Mouse (Mus musculus) bone marrow macrophage, adult 2 months (primary cell): ENCODE measurements around the gene Ccdc124. TPM values are rescaled to one million over a fixed set of nuclear protein-coding genes. Genes with fewer than 3 reads are reported as not detected.

Experiments used
- H3K27ac ChIP-seq: 2 replicates; pipeline ENCODE4 v1.5.1; 2012; ENCODE audit warnings: low read depth, low read length; ENCODE audit not compliant: insufficient read depth
- H3K4me1 ChIP-seq: 2 replicates; pipeline ENCODE4 v1.6.1; 2012; ENCODE audit warnings: low read length; ENCODE audit not compliant: control insufficient read depth, insufficient read depth
- H3K4me3 ChIP-seq: 2 replicates; pipeline ENCODE4 v1.5.1; 2012; ENCODE audit warnings: mild to moderate bottlenecking, low read length, moderate library complexity; ENCODE audit not compliant: insufficient read depth
- CTCF ChIP-seq: IDR thresholded peaks from 2 replicates; pipeline ENCODE4 v1.5.1; 2012; ENCODE audit warnings: low read depth, mild to moderate bottlenecking, low read length, moderate library complexity
- POLR2A ChIP-seq: IDR thresholded peaks from 2 replicates; pipeline ENCODE4 v1.6.1; 2012; ENCODE audit warnings: mild to moderate bottlenecking, low read depth, low read length, borderline replicate concordance
- polyA plus RNA-seq: library from polyadenylated mRNA; stranded (reverse); fragments of >200 nt; gene quantifications from 2 replicates; pipeline ENCODE4 v1.2.4, GENCODE M21; 2012; ENCODE audit not compliant: missing spikeins, insufficient read depth, insufficient read length

Gene Ccdc124
- polyA plus RNA-seq, 1 experiment, result 35.6 TPM

GRCm38 (mm10) chr8:70904532-70904931 is 30.8 kb upstream of the Ccdc124 start:
- Histone ChIP-seq H3K4me1 (peaks cover 54% of the 10 kb centered on the region), H3K27ac (peak overlapping the region; percentile 92), H3K4me3 (no peak overlapping the region)
- TF ChIP-seq POLR2A (no peak), CTCF (no peak)

DNA sequence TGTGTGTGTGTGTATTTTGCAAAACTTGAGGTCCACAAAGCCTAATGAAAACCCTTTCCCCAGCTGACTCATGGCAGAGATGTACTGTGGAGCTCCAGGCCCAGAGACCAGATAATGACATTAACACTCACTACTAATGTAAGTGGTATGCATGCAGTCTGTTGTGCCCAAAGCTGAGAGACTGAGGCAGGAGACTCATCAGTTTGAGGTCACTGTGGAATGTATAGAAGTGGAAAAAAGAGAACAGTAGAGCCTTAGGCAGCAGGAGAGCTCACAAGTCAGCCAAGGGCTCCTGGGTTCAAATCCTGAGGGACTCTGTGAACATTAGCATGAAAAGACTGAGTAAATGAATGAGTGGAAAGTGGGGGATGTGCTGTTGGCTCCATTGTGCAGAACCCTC is 29.8 kb upstream of the Ccdc124 start:
- Histone ChIP-seq H3K27ac (peak overlapping the region; percentile 70), H3K4me1 (peaks cover 58% of the 10 kb centered on the region), H3K4me3 (no peak overlapping the region)
- TF ChIP-seq CTCF (no peak), POLR2A (no peak)

DNA sequence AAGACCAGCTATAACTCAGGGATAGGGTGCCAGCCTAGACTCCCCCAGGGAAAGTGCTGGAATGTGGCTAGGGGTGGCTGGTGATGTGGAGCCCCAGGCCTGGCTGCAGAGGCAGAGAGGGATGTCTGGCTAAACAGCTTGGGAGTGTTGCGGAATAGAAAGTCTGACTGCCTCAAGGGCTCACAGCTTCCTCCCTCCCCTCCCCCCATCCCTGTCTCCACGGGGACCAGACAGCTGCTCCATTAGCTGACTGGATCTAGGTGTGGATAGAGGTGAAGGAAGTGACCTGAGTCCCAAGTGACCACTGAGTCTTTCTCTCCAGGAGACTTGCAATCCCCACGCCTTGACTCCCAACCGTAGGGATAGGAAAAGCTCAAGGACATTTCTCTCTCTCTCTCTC is 29.4 kb upstream of the Ccdc124 start:
- peak overlapping the region; percentile 70 for H3K27ac ChIP-seq
- H3K4me3 ChIP-seq, result no peak overlapping the region
- TF ChIP-seq POLR2A (no peak), CTCF (no peak)
- H3K4me1 ChIP-seq, result peaks cover 60% of the 10 kb centered on the region

GRCm38 (mm10) chr8:70902211-70902610 is 28.5 kb upstream of the Ccdc124 start:
- Histone ChIP-seq H3K27ac (no peak overlapping the region), H3K4me3 (no peak overlapping the region), H3K4me1 (peaks cover 55% of the 10 kb centered on the region)
- no peak for TF ChIP-seq POLR2A
- TF ChIP-seq CTCF, result no peak

DNA sequence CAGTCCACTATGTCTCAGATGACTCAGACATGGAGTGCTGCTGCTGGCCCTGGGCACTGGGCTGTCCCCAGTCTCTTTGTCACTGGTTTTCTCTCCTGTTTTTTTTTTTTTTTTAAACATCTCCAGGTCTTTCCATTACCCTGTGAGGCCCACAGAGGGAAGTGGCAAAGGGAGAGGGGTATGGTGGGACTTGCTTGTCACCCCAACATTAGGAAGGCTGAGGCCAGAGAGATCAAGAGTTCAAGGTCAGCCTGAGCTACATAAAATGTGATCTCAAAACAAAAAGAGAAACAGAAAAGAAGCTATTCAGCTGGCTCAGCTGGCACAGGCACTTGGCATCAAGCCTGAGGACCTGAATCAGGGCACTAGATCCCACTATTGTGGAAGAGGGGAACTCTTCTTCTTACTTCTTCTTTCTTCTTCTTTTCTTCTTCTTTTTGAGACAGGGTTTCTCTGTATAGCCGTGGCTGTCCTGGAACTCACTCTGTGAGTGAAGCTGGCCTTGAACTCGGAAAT is 27.2 kb upstream of the Ccdc124 start:
- no peak for TF ChIP-seq CTCF
- no peak for TF ChIP-seq POLR2A
- Histone ChIP-seq H3K27ac (peak overlapping the region; percentile 66), H3K4me1 (peaks cover 52% of the 10 kb centered on the region), H3K4me3 (no peak overlapping the region)

- H3K4me1 ChIP-seq, result peaks cover 43% of the 10 kb centered on the region
- no peak overlapping the region for H3K27ac ChIP-seq
- TF ChIP-seq POLR2A (no peak), CTCF (no peak)
- no peak overlapping the region for H3K4me3 ChIP-seq
Observed at GRCm38 (mm10) chr8:70899226-70899625, 25.5 kb upstream of the Ccdc124 start.

DNA sequence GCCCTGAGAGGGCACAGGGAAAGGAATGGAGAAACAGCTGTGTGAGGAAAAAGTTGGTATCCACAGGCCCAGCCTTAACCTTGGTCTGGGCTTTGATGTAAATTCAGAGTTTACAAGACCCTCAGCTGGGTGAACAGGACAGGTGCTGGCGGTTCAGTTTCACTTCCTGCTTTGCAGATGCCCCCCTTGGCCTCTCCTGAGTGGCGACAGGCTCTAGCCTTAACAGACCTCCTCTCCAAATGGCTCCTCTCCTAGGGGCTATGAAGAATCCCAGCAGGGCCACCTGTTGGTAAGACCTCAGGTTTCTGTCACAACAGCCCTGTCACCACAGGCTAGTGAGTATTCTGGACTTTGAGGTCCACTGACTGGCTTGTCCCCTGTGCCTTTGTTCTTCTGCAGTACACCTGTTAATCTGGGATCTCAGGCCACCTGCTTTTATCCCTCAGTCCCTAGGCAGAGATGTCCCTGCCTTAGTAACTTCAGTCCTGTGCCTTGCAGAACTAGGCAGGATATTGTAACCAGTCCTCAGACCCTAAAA is 25.0 kb upstream of the Ccdc124 start:
- no peak for TF ChIP-seq POLR2A
- TF ChIP-seq CTCF, result no peak
- Histone ChIP-seq H3K4me3 (no peak overlapping the region), H3K4me1 (peaks cover 38% of the 10 kb centered on the region), H3K27ac (no peak overlapping the region)

GRCm38 (mm10) chr8:70897681-70898413 is 24.1 kb upstream of the Ccdc124 start:
- H3K4me1 ChIP-seq, result peaks cover 29% of the 10 kb centered on the region
- no peak for TF ChIP-seq POLR2A
- peak; percentile 77 for TF ChIP-seq CTCF
- H3K27ac ChIP-seq, result peak overlapping the region; percentile 59
- peak overlapping the region; percentile 62 for H3K4me3 ChIP-seq

DNA sequence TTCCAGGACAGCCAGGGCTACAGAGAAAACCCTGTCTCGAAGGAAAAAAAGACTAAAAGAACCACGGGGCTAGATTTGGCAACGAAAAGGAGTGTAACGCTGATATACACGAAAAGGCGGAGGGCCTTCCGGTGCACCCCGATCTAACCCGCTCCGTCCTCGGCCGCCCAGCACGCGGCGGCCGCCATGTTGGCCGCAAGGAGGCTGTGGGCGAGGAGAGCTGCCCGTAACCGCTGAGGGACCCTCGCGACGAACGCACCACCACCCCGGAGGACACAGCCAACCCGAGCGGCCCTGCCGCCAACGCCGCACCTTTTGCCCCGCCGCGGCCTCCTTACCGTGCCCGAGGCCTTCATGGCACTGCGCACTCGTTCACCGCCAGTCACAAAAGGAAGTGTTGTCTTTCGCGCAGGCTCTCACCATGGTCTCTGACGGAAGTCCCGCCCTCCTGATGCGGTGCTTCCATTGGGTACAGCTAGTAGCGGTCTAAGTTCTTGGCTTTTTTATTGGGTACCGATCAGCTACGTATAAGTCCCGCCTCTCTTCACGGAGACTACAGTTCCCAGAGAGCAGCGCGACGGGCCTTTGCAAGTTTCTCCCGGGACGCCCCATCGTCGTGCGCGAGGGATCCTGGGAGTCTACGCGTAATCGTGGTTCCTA is 23.4 kb upstream of the Ccdc124 start, which contains the start of gene Rpl18a:
TSS of gene Rpl18a (minus strand) at position 392 of the 660 bp plus-strand sequence.
- peaks cover 22% of the 10 kb centered on the region for H3K4me1 ChIP-seq
- H3K4me3 ChIP-seq, result peak within 1 kb of the TSS; percentile 98
- no peak for TF ChIP-seq CTCF
- peak within 1 kb of the TSS; percentile 65 for H3K27ac ChIP-seq
